Mouse (Mus musculus) thymus, adult 2 months (tissue): ENCODE measurements around the gene Gatb.

Source experiments
- CTCF ChIP-seq: fragments of 200-500 bp; IDR thresholded peaks from 2 replicates; pipeline ENCODE4 v1.5.1; 2012; ENCODE audit warnings: mild to moderate bottlenecking, control low read depth, low read length, moderate library complexity, borderline replicate concordance; ENCODE audit not compliant: control insufficient read depth, poor library complexity, insufficient read depth; ENCODE audit errors: extremely low read depth
- POLR2A ChIP-seq: fragments of 200-500 bp; IDR thresholded peaks from 2 replicates; pipeline ENCODE4 v1.6.1; 2012; ENCODE audit warnings: mild to moderate bottlenecking, low read length, control low read depth, moderate library complexity; ENCODE audit not compliant: control insufficient read depth, poor library complexity, insufficient read depth; ENCODE audit errors: extremely low read depth

- TF ChIP-seq CTCF (no peak), POLR2A (no peak)
Observed at GRCm38 (mm10) chr3:85619345-85619744, 45.4 kb downstream of the Gatb start.
